Mouse (Mus musculus): Measurements from ENCODE around the gene Map3k6. TPM values are rescaled to one million over a fixed set of nuclear protein-coding genes. Genes with fewer than 3 reads are reported as not detected.

Map3k6 gene
- 27.9 and 38.2 TPM in 2 replicates for polyA plus RNA-seq (2012; rRNA removed)

- H3K4me1 ChIP-seq (ENCODE audit: control insufficient read depth, insufficient read depth, low read length): peaks cover 6% of the 10 kb centered on the region
- H3K4me3 ChIP-seq (replicated peaks; ENCODE audit: extremely low read depth, low read depth, low read length): peak within 1 kb of the TSS; percentile 85
- WGBS: 4% methylated on average over 16 of the region's 16 CpGs
- no peak for TF ChIP-seq CTCF (IDR thresholded peaks at IDR 0.05; ENCODE audit: insufficient read depth, low read length)
- TF ChIP-seq POLR2A (IDR thresholded peaks at IDR 0.05; ENCODE audit: borderline replicate concordance, extremely low read depth, low read depth, low read length): peak; percentile 99
- peak; percentile 82 for DNase-seq
These were observed at the start of gene Map3k6 for GRCm38 (mm10) chr4:133240490-133240921. Map3k6 (plus strand) TSS chr4:133240818.

- 83% methylated on average over 10 of the region's 11 CpGs for WGBS
- no peak for DNase-seq
- no peak overlapping the region for H3K4me3 ChIP-seq (replicated peaks; ENCODE audit: extremely low read depth, low read depth, low read length)
- no peaks in the 10 kb centered on the region for H3K4me1 ChIP-seq (ENCODE audit: control insufficient read depth, insufficient read depth, low read length)
- TF ChIP-seq POLR2A (IDR thresholded peaks at IDR 0.05; ENCODE audit: borderline replicate concordance, extremely low read depth, low read depth, low read length) (no peak), CTCF (IDR thresholded peaks at IDR 0.05; ENCODE audit: insufficient read depth, low read length) (no peak)
These were observed 46.1 kb upstream of the Map3k6 start for GRCm38 (mm10) chr4:133194482-133194881.

GRCm38 (mm10) chr4:133195014-133195413 is 45.6 kb upstream of the Map3k6 start:
- WGBS: 50% methylated on average over 4 of the region's 4 CpGs
- DNase-seq: no peak
- Histone ChIP-seq H3K4me3 (replicated peaks; ENCODE audit: extremely low read depth, low read depth, low read length) (no peak overlapping the region), H3K4me1 (ENCODE audit: control insufficient read depth, insufficient read depth, low read length) (no peaks in the 10 kb centered on the region)
- no peak for TF ChIP-seq POLR2A (IDR thresholded peaks at IDR 0.05; ENCODE audit: borderline replicate concordance, extremely low read depth, low read depth, low read length)
- no peak for TF ChIP-seq CTCF (IDR thresholded peaks at IDR 0.05; ENCODE audit: insufficient read depth, low read length)

- 91% methylated on average over 2 of the region's 2 CpGs for WGBS
- Histone ChIP-seq H3K4me3 (replicated peaks; ENCODE audit: extremely low read depth, low read depth, low read length) (no peak overlapping the region), H3K4me1 (ENCODE audit: control insufficient read depth, insufficient read depth, low read length) (peaks cover 7% of the 10 kb centered on the region)
- no peak for TF ChIP-seq POLR2A (IDR thresholded peaks at IDR 0.05; ENCODE audit: borderline replicate concordance, extremely low read depth, low read depth, low read length)
- TF ChIP-seq CTCF (IDR thresholded peaks at IDR 0.05; ENCODE audit: insufficient read depth, low read length): no peak
- no peak for DNase-seq
These were observed 44.5 kb upstream of the Map3k6 start for GRCm38 (mm10) chr4:133196136-133196535.

- H3K4me1 ChIP-seq (ENCODE audit: control insufficient read depth, insufficient read depth, low read length): peaks cover 7% of the 10 kb centered on the region
- no peak for DNase-seq
- TF ChIP-seq CTCF (IDR thresholded peaks at IDR 0.05; ENCODE audit: insufficient read depth, low read length): no peak
- TF ChIP-seq POLR2A (IDR thresholded peaks at IDR 0.05; ENCODE audit: borderline replicate concordance, extremely low read depth, low read depth, low read length): no peak
- no peak overlapping the region for H3K4me3 ChIP-seq (replicated peaks; ENCODE audit: extremely low read depth, low read depth, low read length)
- WGBS: 61% methylated on average over 7 of the region's 7 CpGs
These were observed 43.8 kb upstream of the Map3k6 start for GRCm38 (mm10) chr4:133196852-133197251.

GRCm38 (mm10) chr4:133197355-133197754 is 43.3 kb upstream of the Map3k6 start:
- no peak overlapping the region for H3K4me3 ChIP-seq (replicated peaks; ENCODE audit: extremely low read depth, low read depth, low read length)
- DNase-seq: no peak
- WGBS: 48% methylated on average over 5 of the region's 5 CpGs
- TF ChIP-seq POLR2A (IDR thresholded peaks at IDR 0.05; ENCODE audit: borderline replicate concordance, extremely low read depth, low read depth, low read length) (no peak), CTCF (IDR thresholded peaks at IDR 0.05; ENCODE audit: insufficient read depth, low read length) (no peak)
- H3K4me1 ChIP-seq (ENCODE audit: control insufficient read depth, insufficient read depth, low read length): peaks cover 7% of the 10 kb centered on the region

- no peak for DNase-seq
- H3K4me3 ChIP-seq (replicated peaks; ENCODE audit: extremely low read depth, low read depth, low read length): no peak overlapping the region
- peaks cover 7% of the 10 kb centered on the region for H3K4me1 ChIP-seq (ENCODE audit: control insufficient read depth, insufficient read depth, low read length)
- 66% methylated on average over 13 of the region's 13 CpGs for WGBS
- no peak for TF ChIP-seq CTCF (IDR thresholded peaks at IDR 0.05; ENCODE audit: insufficient read depth, low read length)
- TF ChIP-seq POLR2A (IDR thresholded peaks at IDR 0.05; ENCODE audit: borderline replicate concordance, extremely low read depth, low read depth, low read length): no peak
These were observed 42.8 kb upstream of the Map3k6 start for GRCm38 (mm10) chr4:133197801-133198286.

- no peak for TF ChIP-seq CTCF (IDR thresholded peaks at IDR 0.05; ENCODE audit: insufficient read depth, low read length)
- TF ChIP-seq POLR2A (IDR thresholded peaks at IDR 0.05; ENCODE audit: borderline replicate concordance, extremely low read depth, low read depth, low read length): no peak
These were observed 42.1 kb upstream of the Map3k6 start for GRCm38 (mm10) chr4:133198337-133199180.

GRCm38 (mm10) chr4:133199743-133200142 is 40.9 kb upstream of the Map3k6 start:
- TF ChIP-seq POLR2A (IDR thresholded peaks at IDR 0.05; ENCODE audit: borderline replicate concordance, extremely low read depth, low read depth, low read length) (no peak), CTCF (IDR thresholded peaks at IDR 0.05; ENCODE audit: insufficient read depth, low read length) (no peak)
- Histone ChIP-seq H3K4me3 (replicated peaks; ENCODE audit: extremely low read depth, low read depth, low read length) (no peak overlapping the region), H3K4me1 (ENCODE audit: control insufficient read depth, insufficient read depth, low read length) (peaks cover 7% of the 10 kb centered on the region)
- 58% methylated on average over 6 of the region's 6 CpGs for WGBS
- DNase-seq: no peak

More at GRCm38 (mm10) chr4:133198337-133199180, 42.1 kb upstream of the Map3k6 start:
- Histone ChIP-seq H3K4me1 (ENCODE audit: control insufficient read depth, insufficient read depth, low read length) (peaks cover 7% of the 10 kb centered on the region), H3K4me3 (replicated peaks; ENCODE audit: extremely low read depth, low read depth, low read length) (no peak overlapping the region)
- 54% methylated on average over 19 of the region's 19 CpGs for WGBS
- no peak for DNase-seq

GRCm38 (mm10) chr4:133200343-133200742 is 40.3 kb upstream of the Map3k6 start:
- DNase-seq: no peak

More at GRCm38 (mm10) chr4:133200343-133200742, 40.3 kb upstream of the Map3k6 start:
- TF ChIP-seq CTCF (IDR thresholded peaks at IDR 0.05; ENCODE audit: insufficient read depth, low read length) (no peak), POLR2A (IDR thresholded peaks at IDR 0.05; ENCODE audit: borderline replicate concordance, extremely low read depth, low read depth, low read length) (no peak)
- H3K4me3 ChIP-seq (replicated peaks; ENCODE audit: extremely low read depth, low read depth, low read length): no peak overlapping the region
- WGBS: 39% methylated on average over 21 of the region's 21 CpGs
- H3K4me1 ChIP-seq (ENCODE audit: control insufficient read depth, insufficient read depth, low read length): peaks cover 7% of the 10 kb centered on the region

Measured in lung, adult 2 months (tissue).